Mouse (Mus musculus): ENCODE data around the gene Slit3. TPM values are rescaled to one million over a fixed set of nuclear protein-coding genes. Genes with fewer than 3 reads are reported as not detected.

The Slit3 gene
- total and polyA plus RNA-seq, 3 experiments: 0.55 to 4.8 (median 2.8) TPM

- peaks cover 0 to 9% of the 10 kb centered on the region in 2 experiments; a peak in 1 of 4 replicates for H3K4me1 ChIP-seq (ENCODE audit: control insufficient read depth in 1 of 2, insufficient read depth in 2 of 2)
- no peaks in the 10 kb centered on the region for H3K27me3 ChIP-seq (replicated peaks)
- H3K4me3 ChIP-seq (replicated peaks in 1 of 3; ENCODE audit: low read depth in 2 of 3, low read length in 2 of 3, poor library complexity in 1 of 3): no peak overlapping the region
- no peak overlapping the region for H3K27ac ChIP-seq (ENCODE audit: insufficient read depth, low read depth)
- DNase-seq (ENCODE audit: extremely low read depth): no peak
- no peak overlapping the region for H3K9ac ChIP-seq (ENCODE audit: insufficient read depth, low read depth)
- H3K79me2 ChIP-seq (replicated peaks; ENCODE audit: control insufficient read depth, extremely low read depth, insufficient read depth, poor library complexity, severe bottlenecking): no peaks in the 10 kb centered on the region
- dilution Hi-C loops (cut with MboI; ENCODE audit: extremely low pct_ligation_motif_present, extremely low pct_unique_long_range_greater_than_20kb, low sequenced_read_pairs): no loop called here
- no peak overlapping the region for H3K4me2 ChIP-seq (ENCODE audit: insufficient read depth, low read depth, poor library complexity, severe bottlenecking)
- no peaks in the 10 kb centered on the region for H3K9me3 ChIP-seq (replicated peaks; ENCODE audit: low read length)
- H3K36me3 ChIP-seq (replicated peaks in 1 of 2; ENCODE audit: control insufficient read depth in 1 of 2, insufficient read depth in 1 of 2, low read length in 1 of 2): no peaks in the 10 kb centered on the region
- in situ Hi-C loops (cut with MboI; ENCODE audit: low pct_ligation_motif_present, low pct_unique_long_range_greater_than_20kb, low sequenced_read_pairs): no loop called here
- no peak for TF ChIP-seq MAFK (IDR thresholded peaks at IDR 0.05; ENCODE audit: insufficient replicate concordance, low read length)
These were observed 243.4 kb downstream of the Slit3 start for GRCm38 (mm10) chr11:35364469-35364868.

GRCm38 (mm10) chr11:35365510-35365931 lies 244.5 kb downstream of the Slit3 start:
- H3K9ac ChIP-seq (ENCODE audit: insufficient read depth, low read depth): no peak overlapping the region
- no peaks in the 10 kb centered on the region for H3K27me3 ChIP-seq (replicated peaks)
- H3K4me3 ChIP-seq (replicated peaks in 1 of 3; ENCODE audit: low read depth in 2 of 3, low read length in 2 of 3, poor library complexity in 1 of 3): no peak overlapping the region
- in situ Hi-C loops (cut with MboI; ENCODE audit: low pct_ligation_motif_present, low pct_unique_long_range_greater_than_20kb, low sequenced_read_pairs) (no loop called here), dilution Hi-C loops (cut with MboI; ENCODE audit: extremely low pct_ligation_motif_present, extremely low pct_unique_long_range_greater_than_20kb, low sequenced_read_pairs) (no loop called here)
- H3K27ac ChIP-seq (ENCODE audit: insufficient read depth, low read depth): no peak overlapping the region
- no peaks in the 10 kb centered on the region for H3K9me3 ChIP-seq (replicated peaks; ENCODE audit: low read length)
- H3K79me2 ChIP-seq (replicated peaks; ENCODE audit: control insufficient read depth, extremely low read depth, insufficient read depth, poor library complexity, severe bottlenecking): no peaks in the 10 kb centered on the region
- no peaks in the 10 kb centered on the region for H3K36me3 ChIP-seq (replicated peaks in 1 of 2; ENCODE audit: control insufficient read depth in 1 of 2, insufficient read depth in 1 of 2, low read length in 1 of 2)
- peaks cover 0 to 9% of the 10 kb centered on the region in 2 experiments; a peak in 1 of 4 replicates for H3K4me1 ChIP-seq (ENCODE audit: control insufficient read depth in 1 of 2, insufficient read depth in 2 of 2)
- H3K4me2 ChIP-seq (ENCODE audit: insufficient read depth, low read depth, poor library complexity, severe bottlenecking): no peak overlapping the region
- no peak for TF ChIP-seq MYC (IDR thresholded peaks at IDR 0.05; ENCODE audit: low read depth, low read length)
- TF ChIP-seq SMC3 (IDR thresholded peaks at IDR 0.05; ENCODE audit: low read depth, low read length): no peak
- TF ChIP-seq MXI1 (IDR thresholded peaks at IDR 0.05; ENCODE audit: low read depth, low read length): no peak
- TF ChIP-seq BHLHE40 (IDR thresholded peaks at IDR 0.05; ENCODE audit: low read depth, low read length): no peak
- TF ChIP-seq CTCF (conservative IDR thresholded peaks at IDR 0.05 in 1 of 2, IDR thresholded peaks at IDR 0.05 in 1 of 2; ENCODE audit: low read depth in 2 of 2, low read length in 2 of 2): no peak
- TF ChIP-seq UBTF (IDR thresholded peaks at IDR 0.05; ENCODE audit: low read depth, low read length): no peak
- TF ChIP-seq KAT2A (IDR thresholded peaks at IDR 0.05; ENCODE audit: insufficient replicate concordance, low read length): no peak
- no peak for TF ChIP-seq IRF4 (IDR thresholded peaks at IDR 0.05; ENCODE audit: low read depth, low read length)
- no peak for TF ChIP-seq GABPA (IDR thresholded peaks at IDR 0.05; ENCODE audit: insufficient replicate concordance, low read depth, low read length)
- no peak for TF ChIP-seq RCOR1 (conservative IDR thresholded peaks at IDR 0.05; ENCODE audit: low read depth, low read length)
- TF ChIP-seq USF1 (IDR thresholded peaks at IDR 0.05; ENCODE audit: low read depth, low read length): no peak
- no peak for TF ChIP-seq MAZ (IDR thresholded peaks at IDR 0.05; ENCODE audit: low read depth, low read length)
- TF ChIP-seq E2F4 (IDR thresholded peaks at IDR 0.05; ENCODE audit: insufficient replicate concordance, low read depth, low read length): no peak
- no peak for TF ChIP-seq MAFK (IDR thresholded peaks at IDR 0.05; ENCODE audit: insufficient replicate concordance, low read length)
- TF ChIP-seq TBP (conservative IDR thresholded peaks at IDR 0.05; ENCODE audit: low read depth, low read length): no peak
- no peak for DNase-seq (ENCODE audit: extremely low read depth)
